Mouse (Mus musculus) left cerebral cortex, adult 6 months (tissue): ENCODE results near the gene Fcna. TPM values are rescaled to one million over a fixed set of nuclear protein-coding genes. Genes with fewer than 3 reads are reported as not detected.

Source experiments
- long read RNA-seq, 2 experiments: library from polyadenylated mRNA; unstranded; transcript quantifications; one replicate each; pipeline ENCODE4 v2.0.0; 2019 to 2020
- polyA plus RNA-seq: library from polyadenylated mRNA; unstranded; fragments of <200 nt; fragmentation: Nextera tagmentation; gene quantifications from 2 replicates; pipeline ENCODE4 v1.2.3, GENCODE M21; 2021

Gene Fcna
- polyA plus RNA-seq = 0.28 and 0.49 TPM in 2 replicates
- long read RNA-seq, experiment 1 = 0 reads
- long read RNA-seq, experiment 2 = 0 reads

DNA sequence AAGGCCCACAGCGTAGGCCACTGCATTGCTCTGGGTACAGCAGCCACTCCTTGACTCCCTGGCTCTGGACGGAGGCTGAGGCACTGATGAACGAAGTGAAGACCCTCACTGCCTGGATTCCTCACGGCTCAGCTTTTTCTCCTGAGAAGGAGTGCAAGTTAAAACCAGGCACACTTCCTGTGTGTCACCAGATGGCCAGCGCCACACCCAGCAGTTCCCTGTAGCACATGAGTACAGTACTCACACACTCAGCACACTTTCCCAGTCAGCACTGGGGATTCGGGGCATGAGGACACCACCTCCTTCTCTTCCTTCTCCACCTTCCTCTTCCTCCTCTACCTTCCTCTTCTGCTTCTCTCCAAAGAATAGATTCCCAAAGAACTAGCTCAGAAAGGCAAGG is at the start of gene Fcna:
Gene Fcna, minus strand, starts transcription at position 220 of the 400 bp plus-strand sequence.

DNA sequence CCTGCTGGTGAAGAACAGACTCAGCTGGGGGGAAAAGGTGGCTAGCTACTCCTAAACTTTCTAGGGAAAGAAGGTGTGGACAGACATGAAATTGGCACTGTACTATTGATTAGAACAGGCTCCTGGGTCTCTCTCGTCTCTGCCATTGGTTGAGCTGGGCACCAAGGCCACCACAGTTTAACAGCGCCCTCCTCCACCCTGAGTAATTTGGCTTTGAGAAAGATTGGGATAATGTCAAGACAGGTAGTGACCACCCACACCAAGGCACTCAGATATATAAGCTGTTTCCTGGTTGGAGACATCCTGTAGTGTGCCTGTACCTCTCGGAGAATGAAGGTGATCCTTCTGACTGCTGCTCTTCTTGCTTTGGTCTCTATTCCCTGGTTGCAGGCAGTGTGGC is 48.7 kb upstream of the Fcna start, which contains the start of gene Lcn6:
Gene Lcn6, plus strand, starts transcription at position 301 of the 400 bp plus-strand sequence.

DNA sequence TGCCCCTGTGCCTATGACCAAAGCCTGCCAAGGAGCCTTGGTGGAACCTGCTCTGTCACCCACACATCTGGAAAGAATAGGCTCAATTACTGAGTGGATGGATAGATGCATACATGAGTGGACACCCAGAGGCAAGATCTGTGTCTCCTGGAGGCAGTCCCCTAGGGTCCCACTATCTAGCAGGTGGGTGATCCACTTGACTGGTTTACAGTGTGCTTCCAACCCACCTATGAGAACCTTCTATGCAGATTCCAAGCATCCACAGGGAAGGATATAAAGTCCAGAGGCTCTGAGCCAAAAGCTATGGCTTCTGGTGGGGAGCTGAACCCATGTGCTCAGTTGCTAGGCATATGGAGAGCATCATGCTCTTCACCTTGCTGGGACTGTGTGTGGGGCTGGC is 29.8 kb upstream of the Fcna start, which contains the start of gene Lcn5:
Gene Lcn5, plus strand, starts transcription at position 301 of the 400 bp plus-strand sequence.

DNA sequence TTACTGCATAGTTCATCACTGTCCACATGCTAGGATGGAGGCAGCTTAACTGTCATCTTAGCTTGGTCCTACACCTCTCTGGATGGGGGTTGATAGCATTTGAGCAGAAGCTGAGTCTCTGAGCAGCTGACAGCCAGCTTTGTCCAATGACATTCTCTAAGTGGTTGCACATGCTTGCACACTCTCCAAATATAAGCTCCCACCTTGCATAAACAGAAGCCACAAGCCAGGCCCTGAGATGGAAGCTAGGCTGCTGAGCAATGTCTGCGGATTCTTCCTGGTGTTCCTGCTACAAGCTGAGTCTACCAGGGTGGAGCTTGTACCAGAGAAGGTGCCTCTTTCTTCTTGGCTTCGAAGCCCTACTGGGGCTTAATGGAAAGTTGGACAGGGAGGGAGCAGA is 25.1 kb upstream of the Fcna start, which contains the start of gene Lcn8:
Gene Lcn8, plus strand, starts transcription at position 219 of the 400 bp plus-strand sequence.

DNA sequence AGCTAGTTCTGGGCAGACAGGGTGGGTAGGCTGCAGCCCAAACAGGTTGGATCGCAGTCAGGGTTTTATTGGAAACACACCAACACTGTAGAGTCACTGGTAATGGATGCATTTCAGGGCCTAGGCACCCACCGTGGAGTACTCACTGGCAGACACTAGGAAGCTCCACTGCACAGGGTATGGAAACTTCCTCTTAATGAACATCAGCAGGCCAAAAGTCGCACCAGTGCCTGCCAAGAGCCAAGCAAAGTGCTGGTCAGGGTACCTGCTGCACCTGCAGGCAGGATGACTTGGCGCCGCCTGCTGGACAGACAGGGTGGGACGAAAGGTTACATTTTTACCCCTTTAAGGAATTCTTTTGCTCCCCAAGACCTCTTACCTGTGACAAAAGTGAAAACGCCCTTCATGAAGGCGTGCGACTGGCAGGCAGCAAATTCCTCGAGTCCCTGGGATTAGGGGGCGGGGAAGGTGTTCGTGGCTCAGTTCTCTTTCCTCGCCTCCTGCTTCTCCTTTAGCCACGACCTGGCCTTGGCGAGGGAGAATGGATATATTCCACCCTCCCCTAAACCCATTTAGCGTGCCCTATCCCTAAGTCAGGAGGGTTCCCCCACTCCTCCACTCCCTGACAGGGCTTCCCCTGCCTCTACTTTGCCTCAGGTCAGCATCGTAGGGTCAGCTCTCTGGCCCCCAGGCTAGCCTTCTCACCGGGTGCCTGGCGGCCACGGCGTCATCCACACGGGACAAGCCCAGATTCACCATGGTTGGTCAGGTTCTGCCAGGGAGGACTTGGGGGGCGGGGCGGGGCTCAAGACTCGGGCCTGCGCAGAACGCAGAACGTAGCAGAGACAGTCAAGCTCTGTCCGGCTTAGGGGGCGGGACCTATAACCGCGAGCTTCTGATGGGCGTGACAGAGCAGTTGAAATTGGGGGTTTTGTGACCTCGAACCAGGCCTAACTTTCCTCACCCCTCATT is 6.3 kb downstream of the Fcna start, which contains the start of gene Tmem141:
Gene Tmem141, minus strand, starts transcription at position 777 of the 972 bp plus-strand sequence.

DNA sequence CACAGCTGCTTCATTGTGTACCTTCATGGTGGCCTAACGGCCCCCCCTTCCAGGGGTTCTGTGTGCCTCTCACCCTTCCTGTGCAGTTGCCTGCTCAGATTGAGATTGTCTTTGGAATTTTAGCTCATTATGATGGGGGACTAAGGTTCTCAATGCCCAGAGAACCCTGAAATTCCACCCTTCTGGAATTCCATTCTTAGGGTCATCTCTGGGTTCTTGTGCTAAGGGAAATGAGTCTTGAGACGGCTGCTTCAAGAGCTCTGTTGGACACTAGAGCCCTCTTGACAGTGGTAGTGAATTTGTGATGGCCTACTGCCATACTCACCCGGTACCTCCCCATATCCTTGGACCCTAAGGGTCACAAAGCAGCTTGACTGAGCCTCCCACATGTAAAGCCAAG is 10.3 kb downstream of the Fcna start, which contains the start of gene Ccdc183:
Gene Ccdc183, minus strand, starts transcription at position 101 of the 400 bp plus-strand sequence.

DNA sequence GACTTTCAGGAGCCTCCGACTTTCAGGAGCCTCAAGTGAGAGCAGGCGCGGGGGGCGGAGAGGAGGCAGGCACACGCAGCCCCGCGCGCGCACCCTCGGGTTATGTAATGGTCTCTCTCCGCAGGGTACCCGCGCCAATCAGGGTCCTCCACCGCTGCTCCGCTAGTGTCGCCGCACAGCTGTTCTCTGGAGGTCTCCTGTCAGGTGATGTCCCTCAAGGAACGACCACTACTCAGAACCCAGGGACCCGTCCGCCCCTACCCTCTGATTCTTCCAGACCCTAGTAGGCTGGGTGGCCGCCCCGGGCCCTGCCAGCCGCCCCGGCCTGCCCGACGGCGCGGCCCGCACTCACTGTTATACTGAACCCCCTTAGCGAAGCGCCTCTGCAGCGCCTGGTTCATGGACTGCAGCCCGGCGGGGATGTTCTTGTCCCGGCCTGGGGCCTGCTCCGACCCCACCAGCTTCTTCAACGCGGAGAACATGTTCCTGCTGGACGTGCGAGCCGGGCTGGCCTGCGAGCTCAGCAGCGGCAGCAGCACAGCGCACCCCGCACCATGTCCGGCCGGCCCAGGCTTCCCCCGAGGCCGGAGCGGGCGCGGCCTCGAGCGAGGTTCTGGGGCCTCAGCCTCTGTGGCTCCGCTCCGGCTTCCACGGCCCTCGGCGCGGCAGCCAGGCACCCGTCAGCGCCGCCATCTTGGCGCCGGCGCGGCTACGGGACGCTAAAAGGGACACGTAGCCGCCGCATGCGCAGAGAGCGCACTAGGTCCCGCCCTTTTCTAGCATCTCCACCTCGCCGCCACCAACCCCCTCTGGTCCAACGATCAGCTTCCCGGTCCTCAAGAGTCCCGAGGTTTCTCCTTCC is 19.8 kb downstream of the Fcna start, which contains the start of gene Rabl6:
Gene Rabl6, minus strand, starts transcription at position 761 of the 862 bp plus-strand sequence.

DNA sequence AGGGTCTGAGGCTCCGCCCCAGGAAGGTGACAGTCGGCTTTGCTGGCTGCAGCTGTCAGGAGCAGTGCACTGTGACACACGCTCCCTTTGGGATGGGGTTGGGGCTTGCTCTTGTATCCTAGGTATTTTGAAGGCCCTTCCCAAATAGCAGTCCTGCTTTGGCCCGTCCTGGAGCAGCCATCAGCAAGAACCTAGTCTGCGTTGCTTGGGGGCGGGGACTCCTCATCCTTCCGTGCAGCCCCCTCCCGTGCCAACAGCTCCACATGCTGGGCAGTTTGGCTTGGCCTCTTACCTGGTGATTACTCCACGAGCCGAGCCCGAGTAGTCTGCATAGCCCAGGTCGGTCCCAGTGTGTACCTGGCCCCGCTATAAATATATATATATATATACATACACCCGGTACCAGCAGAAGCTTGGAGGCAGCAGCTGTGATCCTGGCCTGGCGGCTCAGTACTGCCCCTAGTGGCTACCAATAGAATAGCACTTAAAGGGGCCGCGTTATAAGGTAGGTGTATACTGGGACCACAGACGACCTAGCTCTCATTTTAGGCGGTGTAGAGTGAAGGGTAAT is 46.5 kb downstream of the Fcna start, which contains the start of gene Ajm1:
Gene Ajm1, minus strand, starts transcription at position 464 of the 571 bp plus-strand sequence.

Other genes with a start within 250 kb of the Fcna start
- gene Entpd2, start 232.2 kb downstream of the Fcna start, polyA plus RNA-seq = 21.4 and 31.9 TPM in 2 replicates
- gene Npdc1, start 228.7 kb downstream of the Fcna start, polyA plus RNA-seq = 232 and 408 TPM in 2 replicates
- gene Fut7, start 204.8 kb downstream of the Fcna start, polyA plus RNA-seq = not detected in 2 replicates
- gene Abca2, start 199.3 kb downstream of the Fcna start, polyA plus RNA-seq = 21.7 and 39.7 TPM in 2 replicates
- gene Clic3, start 171.2 kb downstream of the Fcna start, polyA plus RNA-seq = 0.68 and 1.1 TPM in 2 replicates
- gene Paxx, start 166.9 kb downstream of the Fcna start, polyA plus RNA-seq = 121 and 132 TPM in 2 replicates
- gene Ptgds, start 158.0 kb downstream of the Fcna start, polyA plus RNA-seq = 6,798 and 9,400 TPM in 2 replicates
- not detected in 2 replicates for gene Lcn12, start 134.1 kb downstream of the Fcna start, polyA plus RNA-seq
- 103 and 115 TPM in 2 replicates for gene Fbxw5, start 127.3 kb downstream of the Fcna start, polyA plus RNA-seq
- 1.4 and 1.7 TPM in 2 replicates for gene C8g, start 126.3 kb downstream of the Fcna start, polyA plus RNA-seq
- gene Traf2, start 81.1 kb downstream of the Fcna start, polyA plus RNA-seq = 9.1 and 11.9 TPM in 2 replicates
- 778 and 803 TPM in 2 replicates for gene Edf1, start 70.2 kb downstream of the Fcna start, polyA plus RNA-seq
- gene Mamdc4, start 53.2 kb downstream of the Fcna start, polyA plus RNA-seq = 0.89 and 3.5 TPM in 2 replicates
- 152 and 173 TPM in 2 replicates for gene Phpt1, start 52.8 kb downstream of the Fcna start, polyA plus RNA-seq
- gene Ajm1, start 46.3 kb downstream of the Fcna start, polyA plus RNA-seq = 10.3 and 21.2 TPM in 2 replicates
- 70.0 and 86.7 TPM in 2 replicates for gene Rabl6, start 19.5 kb downstream of the Fcna start, polyA plus RNA-seq
- 0.82 and 0.94 TPM in 2 replicates for gene Ccdc183, start 10.4 kb downstream of the Fcna start, polyA plus RNA-seq
- 64.7 and 70.7 TPM in 2 replicates for gene Tmem141, start 6.0 kb downstream of the Fcna start, polyA plus RNA-seq
- not detected in 2 replicates for gene Lcn8, start 25.1 kb upstream of the Fcna start, polyA plus RNA-seq
- not detected in 2 replicates for gene Lcn5, start 29.9 kb upstream of the Fcna start, polyA plus RNA-seq
- gene Lcn6, start 48.8 kb upstream of the Fcna start, polyA plus RNA-seq = not detected in 2 replicates
- not detected in 2 replicates for gene Lcn10, start 54.7 kb upstream of the Fcna start, polyA plus RNA-seq
- gene Obp2a, start 72.0 kb upstream of the Fcna start, polyA plus RNA-seq = not detected in 2 replicates
- 213 and 229 TPM in 2 replicates for gene Bmyc, start 78.7 kb upstream of the Fcna start, polyA plus RNA-seq
- gene Obp2b, start 109.0 kb upstream of the Fcna start, polyA plus RNA-seq = not detected in 2 replicates
- gene Lcn3, start 137.5 kb upstream of the Fcna start, polyA plus RNA-seq = not detected in 2 replicates
- not detected in 2 replicates for gene Lcn11, start 149.0 kb upstream of the Fcna start, polyA plus RNA-seq
- gene Gm13539, start 154.2 kb upstream of the Fcna start, polyA plus RNA-seq = not detected in 2 replicates
- not detected in 2 replicates for gene Glt6d1, start 187.8 kb upstream of the Fcna start, polyA plus RNA-seq
- gene Lcn9, start 195.1 kb upstream of the Fcna start, polyA plus RNA-seq = not detected in 2 replicates
- gene Sohlh1, start 219.2 kb upstream of the Fcna start, polyA plus RNA-seq = not detected in 2 replicates
- 13.8 and 17.4 TPM in 2 replicates for gene Kcnt1, start 235.7 kb upstream of the Fcna start, polyA plus RNA-seq